Mouse (Mus musculus): ENCODE results near the gene Btbd9.

Btbd9 gene

GRCm38 (mm10) chr17:30602175-30602574 is 25.9 kb upstream of the Btbd9 start:
- no peak for DNase-seq (ENCODE audit: low read depth, low spot score)

GRCm38 (mm10) chr17:30598300-30598699 is 22.0 kb upstream of the Btbd9 start:
- DNase-seq (ENCODE audit: low read depth, low spot score), result no peak

- DNase-seq (ENCODE audit: low read depth, low spot score), result peak; percentile 78
Observed at GRCm38 (mm10) chr17:30597786-30598185, 21.5 kb upstream of the Btbd9 start.

- DNase-seq (ENCODE audit: low read depth, low spot score), result no peak
Observed at GRCm38 (mm10) chr17:30594846-30595245, 18.6 kb upstream of the Btbd9 start.

- DNase-seq (ENCODE audit: low read depth, low spot score), result no peak
Observed at GRCm38 (mm10) chr17:30594407-30594806, 18.1 kb upstream of the Btbd9 start.

GRCm38 (mm10) chr17:30590417-30591198 is 14.3 kb upstream of the Btbd9 start:
- no peak for DNase-seq (ENCODE audit: low read depth, low spot score)

- DNase-seq (ENCODE audit: low read depth, low spot score), result no peak
Observed at GRCm38 (mm10) chr17:30583258-30584001, 7.1 kb upstream of the Btbd9 start.

GRCm38 (mm10) chr17:30582313-30582712 is 6.0 kb upstream of the Btbd9 start:
- DNase-seq (ENCODE audit: low read depth, low spot score), result no peak

- DNase-seq (ENCODE audit: low read depth, low spot score), result no peak
Observed at GRCm38 (mm10) chr17:30581201-30581600, 4.9 kb upstream of the Btbd9 start.

- DNase-seq (ENCODE audit: low read depth, low spot score), result no peak
Observed at GRCm38 (mm10) chr17:30580781-30581180, 4.5 kb upstream of the Btbd9 start.

- DNase-seq (ENCODE audit: low read depth, low spot score), result no peak
Observed at GRCm38 (mm10) chr17:30576946-30577345, 658 bp upstream of the Btbd9 start.

GRCm38 (mm10) chr17:30575121-30575904 is 975 bp downstream of the Btbd9 start:
- DNase-seq (ENCODE audit: low read depth, low spot score), result no peak

- no peak for DNase-seq (ENCODE audit: low read depth, low spot score)
Observed at GRCm38 (mm10) chr17:30574783-30575075, 1.6 kb downstream of the Btbd9 start.

- DNase-seq (ENCODE audit: low read depth, low spot score), result no peak
Observed at GRCm38 (mm10) chr17:30573990-30574782, 2.1 kb downstream of the Btbd9 start.

- no peak for DNase-seq (ENCODE audit: low read depth, low spot score)
Observed at GRCm38 (mm10) chr17:30570971-30571370, 5.3 kb downstream of the Btbd9 start.

- DNase-seq (ENCODE audit: low read depth, low spot score), result no peak
Observed at GRCm38 (mm10) chr17:30570173-30570572, 6.1 kb downstream of the Btbd9 start.

- no peak for DNase-seq (ENCODE audit: low read depth, low spot score)
Observed at GRCm38 (mm10) chr17:30568473-30568872, 7.8 kb downstream of the Btbd9 start.

GRCm38 (mm10) chr17:30564971-30565370 is 11.3 kb downstream of the Btbd9 start:
- no peak for DNase-seq (ENCODE audit: low read depth, low spot score)

- DNase-seq (ENCODE audit: low read depth, low spot score), result no peak
Observed at GRCm38 (mm10) chr17:30564407-30564806, 11.9 kb downstream of the Btbd9 start.

GRCm38 (mm10) chr17:30563484-30564075 is 12.7 kb downstream of the Btbd9 start:
- no peak for DNase-seq (ENCODE audit: low read depth, low spot score)

- DNase-seq (ENCODE audit: low read depth, low spot score), result no peak
Observed at GRCm38 (mm10) chr17:30562770-30563169, 13.5 kb downstream of the Btbd9 start.
